Mouse (Mus musculus) frontal cortex, postnatal 25 days (tissue): ENCODE data around the gene Cd4.

Source experiments
- DNase-seq, 2 experiments: peaks; one replicate each; pipeline ENCODE4 v3.0.0; 2022; ENCODE audit warnings: low spot score in 2 of 2

The Cd4 gene

DNA sequence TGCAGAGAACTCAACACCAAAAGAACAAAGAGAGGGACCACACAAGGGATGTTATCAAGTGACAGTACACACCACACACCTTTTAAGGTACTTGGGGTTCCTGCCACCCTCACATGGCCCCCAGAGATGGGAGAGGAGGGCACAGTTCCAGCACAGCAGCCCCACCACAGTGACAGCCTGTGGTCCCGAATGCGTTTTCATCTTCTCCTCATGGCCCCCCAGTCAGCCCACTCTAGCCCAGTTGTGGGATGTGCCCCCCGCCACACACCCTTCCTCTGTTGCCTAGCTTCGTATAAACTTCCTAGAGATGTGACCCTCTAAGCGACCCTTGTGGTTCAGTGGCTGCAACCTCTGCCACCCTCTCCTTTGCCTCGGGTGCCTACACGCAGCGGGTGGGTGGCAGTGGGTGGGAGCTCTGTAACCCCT is 2.1 kb downstream of the Cd4 start:
- no peak for DNase-seq

DNA sequence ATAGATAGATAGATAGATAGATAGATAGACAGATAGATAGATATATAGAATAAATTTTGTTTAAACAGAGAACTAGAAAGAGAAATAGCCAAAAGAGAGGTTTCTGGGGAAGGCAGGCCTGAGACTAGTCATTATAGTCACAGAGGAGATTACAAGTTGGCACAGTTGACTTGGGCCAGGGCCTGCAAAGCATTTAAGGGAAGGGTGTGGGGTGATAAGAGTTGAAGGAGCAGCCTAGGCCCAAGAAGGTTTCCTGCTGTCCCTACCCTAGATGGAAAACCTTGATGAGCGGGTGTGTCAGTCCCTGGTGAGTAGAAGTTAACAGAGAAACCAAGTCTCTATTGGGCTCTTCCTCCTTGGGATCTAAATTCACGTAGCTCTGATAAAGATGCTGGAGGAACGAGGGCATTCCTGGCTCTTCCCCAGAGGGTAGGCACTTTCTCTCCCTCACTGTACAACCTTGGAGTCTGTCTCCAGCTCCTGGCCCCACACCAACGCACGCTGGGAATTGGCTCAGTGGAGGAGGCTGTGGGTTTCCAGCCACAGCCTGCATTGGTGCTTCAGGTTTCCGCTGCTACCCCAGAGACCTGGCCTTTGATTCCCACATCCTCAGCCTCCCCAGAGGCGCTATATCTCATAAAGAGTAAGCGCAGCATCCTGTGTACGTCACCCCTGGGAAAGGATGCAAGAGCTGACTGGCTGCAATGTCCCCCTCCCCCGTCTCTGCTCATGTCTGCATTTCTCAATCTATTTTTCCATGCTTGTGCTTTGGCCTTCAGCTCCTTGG is 3.1 kb downstream of the Cd4 start:
- no peak for DNase-seq

DNA sequence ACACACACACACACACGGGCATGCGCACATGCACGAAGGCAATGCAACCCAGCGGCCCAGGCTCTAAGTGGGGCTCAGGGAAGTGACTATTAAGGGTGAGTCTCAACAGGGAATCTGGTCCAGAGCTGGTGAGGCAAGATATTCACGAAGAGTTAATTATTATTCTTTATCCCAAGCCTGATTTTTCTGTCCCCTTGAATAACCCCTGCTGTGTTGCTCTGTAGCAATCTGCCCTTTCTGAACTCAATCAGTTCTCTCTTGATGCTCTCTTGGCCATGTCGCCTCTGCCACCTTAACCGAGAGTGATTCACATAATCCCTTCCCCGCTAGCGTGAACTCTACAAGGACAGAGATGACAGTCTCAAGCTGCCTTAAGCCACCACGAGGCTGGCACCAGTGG is 4.7 kb downstream of the Cd4 start:
- DNase-seq: no peak

DNA sequence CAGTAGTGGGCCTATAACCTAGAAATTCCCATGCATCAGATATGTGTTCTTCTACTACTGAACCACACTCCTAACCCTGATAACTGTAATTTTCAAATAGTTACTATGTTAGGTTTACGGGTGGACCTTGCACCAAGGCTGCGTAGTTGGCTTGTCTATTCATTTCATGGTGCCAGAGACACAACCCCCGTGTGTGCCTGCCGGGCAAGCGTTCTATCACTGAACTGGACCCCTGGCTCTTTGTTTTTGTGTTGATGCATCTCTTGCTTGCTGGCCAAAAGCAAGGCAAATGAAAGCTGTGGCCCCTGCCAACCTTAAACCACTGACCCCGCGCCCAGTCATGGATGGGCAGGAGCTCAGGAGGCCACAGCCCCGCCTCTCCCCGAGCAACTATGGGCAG is 6.2 kb downstream of the Cd4 start:
- no peak for DNase-seq

DNA sequence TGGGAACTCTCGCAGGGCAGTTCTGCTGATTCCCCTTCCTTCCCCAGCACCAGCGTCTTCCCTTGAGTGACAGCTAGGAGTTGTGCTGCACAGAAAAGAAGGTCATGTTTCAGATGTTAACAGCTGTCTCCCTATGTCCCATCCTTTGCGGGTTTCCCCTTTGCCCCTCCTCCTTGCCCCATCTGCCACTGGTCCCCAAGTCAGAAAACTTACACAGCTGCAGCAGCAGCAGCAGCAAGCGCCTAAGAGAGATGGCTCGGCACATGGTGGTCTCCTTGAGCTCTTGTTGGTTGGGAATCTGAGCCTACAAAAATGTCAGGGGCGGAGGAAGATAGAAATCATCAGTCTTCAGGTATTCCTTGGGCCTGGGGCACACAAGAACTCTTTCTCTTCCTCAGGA is 8.6 kb downstream of the Cd4 start:
- DNase-seq: no peak

DNA sequence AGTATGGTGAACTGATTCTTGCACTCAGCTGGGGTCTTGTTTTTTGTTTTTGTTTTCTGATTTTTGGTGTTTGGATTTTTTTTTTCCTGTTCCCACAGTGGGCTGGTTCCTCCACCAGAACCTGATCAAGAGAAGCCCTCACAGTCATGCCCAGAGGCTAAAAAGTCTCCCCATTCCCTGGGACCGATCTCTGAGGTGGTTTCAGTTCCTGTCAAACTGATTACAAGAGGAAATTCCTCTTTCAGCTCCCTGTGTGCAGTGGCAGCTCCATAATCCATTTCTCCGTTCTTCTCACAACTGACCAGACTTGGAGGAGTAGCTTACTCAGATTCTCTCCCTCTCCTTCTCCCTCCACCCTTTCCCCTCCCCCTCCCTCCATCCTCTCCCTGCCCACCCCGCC is 13.7 kb downstream of the Cd4 start:
- no peak for DNase-seq

DNA sequence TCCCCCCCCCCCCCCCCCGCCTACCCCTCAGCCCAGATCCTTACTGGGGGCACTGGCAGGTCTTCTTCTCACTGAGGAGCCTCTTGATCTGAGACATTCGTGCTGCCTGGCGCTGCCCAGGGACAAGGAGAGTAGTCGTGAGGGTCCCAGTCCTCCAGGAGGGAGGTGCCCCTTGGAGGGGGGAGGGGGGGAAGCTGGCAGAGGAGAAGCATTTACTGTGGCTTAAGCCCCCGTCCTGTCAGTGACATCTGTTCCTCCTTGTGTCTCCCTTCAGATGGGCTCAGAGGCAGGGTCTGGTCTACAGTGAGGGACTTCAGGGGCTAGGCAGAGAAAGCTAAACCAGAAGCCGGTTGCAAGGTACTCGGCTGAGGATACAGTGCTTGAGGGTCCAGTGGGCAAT is 21.5 kb downstream of the Cd4 start:
- no peak for DNase-seq

DNA sequence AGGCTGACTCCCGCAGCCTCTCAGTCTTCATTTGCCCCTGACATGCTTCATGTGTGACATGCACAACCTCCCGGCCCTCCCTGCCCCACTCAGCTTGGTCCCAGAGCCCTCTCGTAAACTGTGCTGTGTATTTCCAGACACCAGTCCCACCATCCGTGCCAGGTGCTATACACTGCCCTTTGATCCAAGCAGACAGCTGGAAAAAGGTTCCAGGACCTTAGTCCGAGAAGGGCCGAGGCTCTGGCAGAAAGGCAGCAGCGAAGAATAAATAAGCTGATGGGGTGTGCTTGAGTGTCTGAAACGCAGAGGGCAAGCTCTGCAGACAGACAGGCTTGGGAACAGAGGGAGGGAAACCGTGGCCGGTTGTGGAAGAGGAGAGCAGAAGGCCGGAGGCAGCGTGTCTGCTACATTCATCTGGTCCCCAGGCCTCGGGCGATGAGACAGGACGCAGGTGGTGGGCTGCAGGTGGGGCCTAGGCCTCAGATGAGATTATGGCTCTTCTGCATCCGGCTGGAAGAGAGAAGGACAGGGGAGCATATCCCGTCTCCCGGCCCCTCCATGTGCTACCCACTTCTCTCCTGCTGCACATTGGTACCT is 22.2 kb downstream of the Cd4 start:
- DNase-seq: no peak

DNA sequence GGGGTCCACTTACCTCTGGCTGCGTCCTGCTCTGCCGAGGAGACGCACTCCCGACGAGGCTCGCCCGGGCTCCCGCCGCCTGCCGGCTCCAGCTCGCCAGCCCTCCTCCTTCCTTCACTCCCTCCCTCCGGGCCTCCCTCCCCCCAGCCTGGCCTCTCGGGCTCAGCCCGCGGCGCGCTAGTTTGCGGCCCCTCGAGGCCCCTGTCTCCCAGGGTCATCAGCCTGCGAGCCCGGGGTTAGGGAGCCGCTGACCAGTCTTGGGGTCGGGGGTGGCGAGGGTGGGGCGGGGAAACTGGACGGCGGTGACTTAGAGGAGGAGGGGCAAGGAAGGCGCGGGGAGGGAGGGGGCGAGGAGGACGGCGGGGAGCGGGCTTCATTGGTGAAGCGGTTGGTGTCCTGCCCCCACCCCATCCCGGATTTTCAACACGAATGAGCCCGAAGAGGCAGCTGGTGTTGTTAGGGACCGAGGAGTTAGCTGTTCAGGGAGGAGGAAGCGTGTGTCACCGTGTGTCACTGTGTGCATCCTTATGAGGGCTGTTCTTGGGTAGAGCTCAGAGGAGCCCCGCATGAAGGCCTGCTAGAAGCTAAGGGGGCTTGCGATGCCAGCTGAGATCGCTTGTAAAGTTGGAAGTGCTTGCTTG is 24.2 kb downstream of the Cd4 start, which contains the start of gene Gpr162:
Gene Gpr162 (minus strand): TSS at position 326 of the 641 bp plus-strand sequence.
- peak; percentile 52 to 57 for DNase-seq

DNA sequence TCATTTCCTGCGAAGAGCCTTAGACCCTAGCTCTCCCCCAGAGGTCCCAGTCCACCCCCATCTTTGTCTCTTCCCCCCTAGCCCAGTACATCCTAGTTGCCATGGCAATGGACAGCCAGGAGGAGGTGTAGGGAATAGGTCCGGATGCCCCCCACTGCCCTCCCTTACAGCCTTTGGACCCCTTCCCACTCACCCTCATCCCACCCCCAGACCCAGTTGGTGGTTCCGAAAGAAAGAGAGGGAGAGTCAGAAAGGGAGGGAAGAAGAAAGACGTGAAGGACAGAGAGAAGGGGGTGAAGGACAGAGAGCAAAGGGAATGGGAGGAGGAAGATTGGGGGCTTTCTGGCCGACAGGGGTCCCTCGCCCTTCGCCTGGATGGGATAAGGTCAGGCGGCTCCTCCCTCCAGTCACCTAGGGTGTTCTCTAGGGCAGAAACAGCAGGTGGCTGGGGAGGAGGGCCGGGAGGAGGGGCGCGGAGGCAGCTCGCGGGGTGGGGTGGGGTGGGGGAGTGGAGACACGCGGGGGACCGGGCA is 24.8 kb downstream of the Cd4 start:
- DNase-seq: no peak

DNA sequence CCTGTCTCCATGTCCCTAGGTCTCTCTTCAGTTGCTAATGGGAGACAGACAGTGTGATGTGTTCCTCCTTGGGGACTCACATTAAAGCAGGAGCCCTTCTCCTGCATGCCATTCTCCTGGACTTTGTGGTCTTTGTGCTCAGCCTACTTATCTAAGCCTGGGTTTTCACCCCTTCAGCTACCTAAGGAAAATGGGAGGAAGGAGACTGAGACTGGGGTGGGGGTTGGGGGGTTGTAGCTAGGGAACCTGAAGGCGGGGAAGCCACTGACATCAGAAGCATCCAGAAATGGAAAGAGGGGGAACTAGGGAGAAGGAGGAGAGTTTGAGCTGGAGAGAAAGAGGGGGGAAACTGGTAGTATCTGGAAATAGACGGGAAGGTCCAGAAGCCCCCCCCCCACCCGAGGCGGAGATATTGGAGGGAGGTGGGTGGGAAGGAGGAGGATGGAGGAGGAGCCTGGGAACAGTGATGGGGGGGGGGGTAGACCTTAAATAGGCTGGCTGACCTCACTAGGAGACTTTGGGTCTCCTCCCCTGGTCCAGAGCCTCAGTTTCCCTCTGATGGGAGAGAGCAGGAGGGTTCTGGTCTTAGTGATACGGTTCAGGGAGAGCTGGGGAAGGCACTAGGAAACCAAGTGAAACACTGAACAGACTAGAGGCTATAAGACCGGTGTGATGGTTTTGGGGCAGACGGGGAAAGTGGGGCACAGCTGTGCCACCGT is 25.5 kb downstream of the Cd4 start:
- DNase-seq: no peak

DNA sequence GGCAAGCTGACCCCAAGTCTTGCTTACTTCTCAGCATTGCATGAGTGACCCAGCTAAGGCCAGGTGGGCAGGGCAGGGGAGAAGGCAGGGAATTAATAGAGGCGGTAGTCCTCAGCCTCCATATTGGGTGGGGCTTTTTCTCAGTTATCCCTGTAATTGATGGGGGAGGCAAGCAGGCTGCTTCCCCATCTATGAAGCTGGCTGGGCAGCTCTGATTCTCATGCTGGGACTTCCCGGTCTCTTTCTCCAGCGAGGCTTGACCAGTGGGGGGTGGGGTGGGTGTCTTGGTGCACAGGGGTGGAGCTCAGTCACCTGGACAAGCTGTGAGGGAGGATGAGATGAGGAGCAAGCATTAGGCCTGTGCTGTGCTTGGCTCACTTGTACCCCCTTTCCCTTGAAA is 26.2 kb downstream of the Cd4 start:
- no peak for DNase-seq

DNA sequence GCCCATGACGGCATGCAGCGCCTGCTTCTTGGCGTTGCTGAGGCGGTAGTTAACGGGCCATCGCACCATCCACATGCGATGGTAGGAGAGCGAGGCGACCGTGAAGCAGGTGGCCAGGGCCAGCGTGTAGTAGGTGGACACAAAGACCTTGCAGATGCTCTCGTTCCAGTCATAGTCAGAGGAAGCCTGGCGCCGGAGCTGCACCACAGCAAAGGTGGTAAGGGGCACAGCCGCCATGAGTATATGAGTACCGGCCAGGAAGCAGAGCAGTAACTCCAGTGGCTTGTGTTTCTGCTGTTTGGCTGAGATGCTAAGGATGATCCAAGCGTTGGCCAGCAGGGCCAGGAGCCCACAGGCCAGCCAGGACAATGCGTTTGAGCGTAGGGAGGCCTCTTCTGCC is 26.8 kb downstream of the Cd4 start:
- no peak for DNase-seq

DNA sequence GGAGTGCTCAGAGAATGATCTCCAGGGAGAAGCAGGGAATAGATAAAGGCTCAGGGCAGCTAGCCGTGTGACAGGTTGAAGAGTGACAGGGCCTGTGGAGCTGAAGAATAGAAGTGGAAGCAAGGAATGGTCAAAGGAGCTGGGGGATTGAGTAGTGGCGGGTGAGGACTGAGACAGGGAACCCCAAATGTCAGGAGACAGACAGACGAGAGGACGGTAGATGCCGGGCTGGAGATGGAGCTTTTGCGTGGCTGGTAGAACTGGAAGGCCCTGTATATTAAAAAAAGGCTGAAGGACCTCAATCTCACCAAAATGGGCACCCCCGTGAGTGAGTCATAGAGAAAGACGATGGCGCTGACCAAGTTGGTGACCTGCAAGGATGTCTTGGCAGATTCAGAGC is 27.5 kb downstream of the Cd4 start:
- DNase-seq: no peak

DNA sequence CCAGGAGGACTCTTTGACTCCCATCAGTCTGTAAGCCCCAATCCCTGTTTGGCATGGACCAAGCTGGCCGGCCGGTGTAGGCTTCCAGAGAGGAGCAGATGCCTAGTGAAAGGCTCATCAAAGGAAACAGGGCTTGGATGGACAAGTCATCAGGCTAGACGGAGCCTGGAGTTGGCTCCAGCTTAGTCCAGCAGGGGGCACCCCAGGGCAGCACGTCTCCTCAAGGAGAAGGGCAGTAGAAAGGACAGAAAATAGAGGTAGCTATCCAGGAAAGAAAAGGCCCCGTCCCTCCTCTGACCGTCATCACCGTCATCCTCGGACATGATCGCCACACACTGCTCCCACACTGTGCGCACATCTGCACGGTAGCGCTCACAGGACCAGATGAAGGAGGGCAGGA is 28.3 kb downstream of the Cd4 start:
- DNase-seq: peak; percentile 89 to 91

DNA sequence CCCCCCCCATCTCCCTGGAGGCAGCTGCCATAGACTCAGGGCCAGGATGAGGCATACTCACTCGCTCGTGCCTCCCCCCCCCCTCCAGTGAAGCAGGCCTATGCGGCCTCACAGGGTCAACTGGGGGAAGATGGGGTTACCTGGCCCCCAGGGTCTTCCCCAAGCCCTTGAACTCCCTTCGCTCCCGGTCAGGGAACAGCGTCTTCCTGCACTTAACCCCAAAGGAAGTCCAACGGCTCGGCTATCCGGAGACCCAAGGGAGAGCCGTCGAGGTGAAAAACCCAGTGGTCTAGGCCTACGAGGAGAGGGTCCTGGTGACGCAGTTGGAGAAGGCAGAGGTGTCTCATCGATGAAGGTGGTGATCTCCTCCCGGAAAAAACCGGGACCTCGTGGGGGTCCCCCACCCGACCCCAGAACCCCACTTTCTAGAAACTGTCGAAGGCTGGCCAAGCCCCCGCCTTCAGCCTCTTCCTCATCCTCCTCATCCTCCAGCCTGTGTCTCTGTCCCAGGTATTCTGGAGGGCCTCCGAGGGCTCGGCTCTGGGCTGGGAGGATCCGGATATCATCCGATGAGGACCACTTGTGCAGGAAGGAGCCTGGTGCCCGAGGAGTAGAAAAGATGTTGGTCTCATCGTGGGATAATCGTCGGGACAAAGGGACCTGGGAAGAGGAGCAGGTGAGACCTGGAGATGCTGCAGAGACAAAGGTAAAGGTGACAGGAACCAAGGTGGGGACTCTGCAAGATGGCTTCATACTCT is 29.3 kb downstream of the Cd4 start:
- DNase-seq: no peak

DNA sequence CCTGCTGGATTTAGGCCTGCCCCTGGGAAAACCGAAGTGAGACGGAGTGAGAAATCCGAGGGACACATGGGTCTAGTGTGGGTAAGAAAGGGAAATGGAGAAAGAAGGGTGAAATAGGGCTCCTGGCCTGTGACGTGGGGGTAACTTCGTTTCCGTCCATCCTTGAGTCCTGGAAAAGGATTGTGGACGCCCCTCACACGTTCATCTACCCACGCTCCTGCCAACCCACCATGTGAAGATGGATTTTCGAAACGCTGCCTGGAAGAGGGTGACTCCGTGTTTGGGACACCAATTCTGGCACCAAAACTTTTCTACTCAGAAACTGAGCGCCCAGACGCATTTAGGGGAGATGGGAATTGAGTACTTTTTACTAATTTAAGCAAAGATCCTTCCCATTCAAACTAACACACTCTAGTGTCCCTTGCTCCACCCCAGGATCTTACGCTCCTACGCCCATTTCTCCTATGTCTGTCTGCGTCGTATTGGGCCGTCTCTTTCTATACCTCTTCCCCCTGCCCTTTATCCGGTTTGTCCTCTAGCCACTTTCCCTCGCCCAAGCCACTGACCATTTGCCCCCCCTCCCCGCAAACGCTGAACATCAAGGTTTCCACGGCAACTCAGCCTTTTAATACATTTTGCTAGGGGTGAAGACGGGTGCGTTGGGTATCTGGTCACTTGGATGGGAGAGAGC is 30.0 kb downstream of the Cd4 start:
- no peak for DNase-seq

DNA sequence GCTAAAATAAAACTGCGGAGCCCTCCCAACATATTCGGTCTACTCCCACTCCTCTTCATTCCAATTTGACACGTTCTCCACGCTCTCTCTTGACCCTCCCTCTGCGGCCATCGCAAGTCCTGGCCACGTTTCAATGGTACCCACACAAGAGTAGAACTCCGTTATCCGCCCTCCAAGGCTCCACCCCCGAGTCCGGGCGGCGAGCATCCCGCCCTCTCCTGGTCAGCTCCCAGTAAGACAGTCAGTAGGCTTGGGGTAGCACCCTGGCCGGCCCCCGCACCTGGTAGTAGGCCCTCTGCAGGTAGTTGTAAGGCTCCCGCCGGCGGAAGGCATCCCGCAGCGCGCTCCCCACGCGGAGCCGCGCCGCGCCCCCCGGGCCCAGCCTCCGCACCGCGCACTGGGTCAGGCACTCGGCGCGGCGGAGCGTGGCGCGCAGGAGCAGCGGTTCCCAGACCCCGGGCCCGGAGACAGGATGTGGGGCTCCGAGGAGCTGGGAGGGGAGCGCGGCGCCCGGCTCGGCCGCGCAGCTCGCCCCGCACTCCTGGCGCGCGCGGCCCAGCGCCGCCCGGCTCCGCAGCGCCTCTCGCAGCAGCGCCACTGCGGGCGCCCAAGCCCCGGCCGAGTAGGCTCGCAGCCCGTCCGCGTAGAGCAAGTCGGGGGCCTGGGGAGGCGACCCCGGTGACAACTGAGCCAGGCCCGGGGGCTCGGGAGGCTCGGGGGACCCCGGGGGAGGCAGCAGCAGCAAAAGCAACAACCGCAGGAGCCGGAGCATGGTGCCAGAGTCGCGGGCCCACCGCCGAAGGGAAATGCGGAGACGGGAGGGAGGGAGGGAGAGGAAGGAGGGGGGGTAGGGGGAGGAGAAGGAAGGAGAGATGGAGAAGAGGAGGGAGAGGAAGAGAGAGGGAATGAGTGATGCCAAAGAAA is 30.8 kb downstream of the Cd4 start, which contains the start of gene P3h3:
Gene P3h3 (minus strand): TSS at position 837 of the 924 bp plus-strand sequence.
- peak; percentile 64 to 81 for DNase-seq

DNA sequence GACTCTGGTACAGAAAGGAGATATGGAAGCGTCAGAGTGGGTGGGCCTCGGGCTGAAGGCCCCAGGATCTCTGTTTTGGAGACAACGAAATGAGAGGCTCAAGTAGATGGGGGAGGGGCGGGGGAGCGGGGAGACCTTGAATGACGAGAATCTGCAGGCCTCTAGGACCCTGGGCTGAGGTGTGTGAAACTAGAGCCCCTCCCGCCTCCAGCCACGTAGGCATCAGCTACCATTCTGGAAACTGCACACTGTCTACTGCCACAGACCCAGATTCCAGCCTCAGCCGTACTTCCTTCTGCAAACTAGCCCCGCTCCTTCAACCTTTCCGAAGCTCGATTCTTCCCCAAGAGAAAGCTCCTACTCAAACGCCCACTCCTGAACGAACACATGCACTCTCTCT is 31.7 kb downstream of the Cd4 start:
- peak in 1 of 2 experiments; percentile 40 for DNase-seq

DNA sequence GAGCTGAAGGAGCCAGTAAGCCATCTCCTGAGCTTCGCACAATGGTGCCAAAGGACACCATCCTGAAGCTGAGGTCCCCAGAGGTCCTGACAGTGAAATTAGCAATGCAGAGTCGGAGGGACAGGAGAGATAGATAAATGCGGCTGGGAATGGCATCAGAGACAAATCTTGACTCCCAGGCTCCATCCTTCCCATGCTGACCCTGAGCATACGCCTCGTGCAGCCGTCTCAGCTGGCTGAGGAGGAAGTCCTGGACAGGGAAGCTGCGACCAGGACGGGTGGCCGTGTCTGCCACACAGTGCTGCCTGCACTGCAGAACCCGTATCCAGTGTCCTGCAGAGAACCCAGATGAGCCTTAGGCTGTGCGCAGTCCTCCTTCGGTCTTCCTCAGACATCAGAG is 33.4 kb downstream of the Cd4 start:
- no peak for DNase-seq
